Mouse (Mus musculus) olfactory bulb, adult 2 months (tissue): ENCODE data around the gene Caprin1.

Source experiments
- CTCF ChIP-seq: fragments of 200-500 bp; IDR thresholded peaks from 2 replicates; pipeline ENCODE4 v1.5.1; 2012; ENCODE audit warnings: low read depth, mild to moderate bottlenecking, low read length, moderate library complexity; ENCODE audit not compliant: insufficient read depth
- POLR2A ChIP-seq: fragments of 200-500 bp; IDR thresholded peaks from 2 replicates; pipeline ENCODE4 v1.6.1; 2012; ENCODE audit warnings: mild to moderate bottlenecking, low read depth, low read length, moderate library complexity; ENCODE audit not compliant: insufficient read depth

- no peak for TF ChIP-seq CTCF
- no peak for TF ChIP-seq POLR2A
Measured at GRCm38 (mm10) chr2:103751771-103752170, 45.7 kb downstream of the Caprin1 start.
